Mouse (Mus musculus) heart, adult 2 months (tissue): Measurements from ENCODE around the gene Shisa5. TPM values are rescaled to one million over a fixed set of nuclear protein-coding genes. Genes with fewer than 3 reads are reported as not detected.

ENCODE experiments used
- DNase-seq, 2 experiments: peaks; one replicate each; pipeline ENCODE4 v3.0.0; 2021
- H3K27ac ChIP-seq: fragments of 200-600 bp; 2 replicates; pipeline ENCODE4 v1.8.1; 2022
- H3K27me3 ChIP-seq: fragments of 200-500 bp; 2 replicates; pipeline ENCODE4 v1.6.1; 2012; ENCODE audit warnings: mild to moderate bottlenecking, low read length, inconsistent platforms, mixed read lengths; ENCODE audit not compliant: control insufficient read depth, insufficient read depth
- H3K36me3 ChIP-seq: fragments of 200-500 bp; 2 replicates; pipeline ENCODE4 v1.6.1; 2012; ENCODE audit warnings: low read length, inconsistent platforms; ENCODE audit not compliant: control insufficient read depth, insufficient read depth
- H3K4me1 ChIP-seq: fragments of 200-500 bp; 2 replicates; pipeline ENCODE4 v1.6.1; 2011; ENCODE audit warnings: low read length; ENCODE audit not compliant: control insufficient read depth, insufficient read depth
- H3K4me3 ChIP-seq: fragments of 200-600 bp; 2 replicates; pipeline ENCODE4 v1.8.1; 2022
- H3K79me2 ChIP-seq: fragments of 200-500 bp; replicated peaks from 2 replicates; pipeline ENCODE4 v1.6.1; 2012; ENCODE audit warnings: mild to moderate bottlenecking, inconsistent platforms, low read length, moderate library complexity, mixed read lengths; ENCODE audit not compliant: control insufficient read depth, insufficient read depth
- H3K9ac ChIP-seq: fragments of 200-500 bp; 2 replicates; pipeline ENCODE4 v1.6.1; 2012; ENCODE audit warnings: low read depth, mild to moderate bottlenecking, control low read depth, inconsistent platforms, low read length, mixed read lengths
- CTCF ChIP-seq: fragments of 200-600 bp; IDR thresholded peaks from 2 replicates; pipeline ENCODE4 v1.8.1; 2022; ENCODE audit warnings: antibody characterized with exemption, mild to moderate bottlenecking, moderate library complexity
- EP300 ChIP-seq: fragments of 200-500 bp; IDR thresholded peaks from 2 replicates; pipeline ENCODE4 v1.6.1; 2011; ENCODE audit warnings: low read depth, low read length, control low read depth; ENCODE audit not compliant: insufficient read depth
- POLR2A ChIP-seq: fragments of 200-500 bp; IDR thresholded peaks from 2 replicates; pipeline ENCODE4 v1.6.1; 2011; ENCODE audit warnings: mild to moderate bottlenecking, low read depth, low read length, control low read depth; ENCODE audit not compliant: insufficient read depth
- WGBS: fragments of 180-500 bp; shearing (Covaris S2); methylation state at CpG from one replicate; pipeline ENCODE4 v1.1.7; 2018; 5-methylcytosine and 5-hydroxymethylcytosine counted together
- intact Hi-C: fragments of 180-260 bp; cut with DNase I; formaldehyde crosslinking; loops from one replicate; pipeline ENCODE4 v1.15.1; 2025
- polyA plus RNA-seq: library from polyadenylated mRNA; depleted of rRNA; stranded (reverse); fragments of >200 nt; gene quantifications from 2 replicates; pipeline ENCODE4 v1.2.3, GENCODE M21; 2012
- total RNA-seq, 2 experiments: library from RNA; stranded (reverse); gene quantifications; 2 replicates each; pipeline ENCODE4 v1.2.3; 2021

Shisa5 gene
- total and polyA plus RNA-seq, 3 experiments, result 40.3 to 218 (median 43.2) TPM

- Histone ChIP-seq H3K36me3 (peaks cover 3% of the 10 kb centered on the region; the same call in 1 of the 2 replicates), H3K27ac (peak within 1 kb of the TSS; percentile 79), H3K4me3 (peak within 1 kb of the TSS; percentile 81), H3K27me3 (no peaks in the 10 kb centered on the region), H3K79me2 (peaks cover 3% of the 10 kb centered on the region; the same call in 1 of the 2 replicates), H3K4me1 (peaks cover 4% of the 10 kb centered on the region), H3K9ac (peak within 1 kb of the TSS; percentile 62)
- TF ChIP-seq EP300 (no peak), CTCF (no peak), POLR2A (peak; percentile 82)
- WGBS, result under 1% methylated on average over 57 of the region's 57 CpGs
- intact Hi-C loops, result no loop called here
- DNase-seq, result peak; percentile 92 to 93
Measured at GRCm38 (mm10) chr9:109073661-109074573, 35.6 kb downstream of the Shisa5 start, which contains the start of gene Atrip. Atrip (minus strand) TSS chr9:109074124.

- TF ChIP-seq CTCF, result no peak
- TF ChIP-seq POLR2A, result no peak
- TF ChIP-seq EP300, result no peak
- Histone ChIP-seq H3K36me3 (peaks cover 9% of the 10 kb centered on the region; the same call in 1 of the 2 replicates), H3K27me3 (no peaks in the 10 kb centered on the region), H3K4me3 (no peak overlapping the region), H3K4me1 (peaks cover 5% of the 10 kb centered on the region), H3K27ac (no peak overlapping the region), H3K9ac (no peak overlapping the region), H3K79me2 (no peaks in the 10 kb centered on the region)
- intact Hi-C loops, result no loop called here
- DNase-seq, result no peak
- 88% methylated on average over 3 of the region's 3 CpGs for WGBS
Measured at GRCm38 (mm10) chr9:109080516-109080915, 42.2 kb downstream of the Shisa5 start.

- H3K9ac ChIP-seq, result peak overlapping the region; percentile 69
- peaks cover 5% of the 10 kb centered on the region for H3K4me1 ChIP-seq
- H3K36me3 ChIP-seq, result peaks cover 9% of the 10 kb centered on the region; the same call in 1 of the 2 replicates
- WGBS, result 4% methylated on average over 11 of the region's 11 CpGs
- H3K27ac ChIP-seq, result peak overlapping the region; percentile 81
- TF ChIP-seq CTCF, result no peak
- no peak for TF ChIP-seq POLR2A
- TF ChIP-seq EP300, result no peak
- H3K4me3 ChIP-seq, result peak overlapping the region; percentile 85
- H3K79me2 ChIP-seq, result no peaks in the 10 kb centered on the region
- no peaks in the 10 kb centered on the region for H3K27me3 ChIP-seq
- intact Hi-C loops, result no loop called here
- no peak for DNase-seq
Measured at GRCm38 (mm10) chr9:109081749-109082123, 43.4 kb downstream of the Shisa5 start.

GRCm38 (mm10) chr9:109082124-109082800 is 43.9 kb downstream of the Shisa5 start, which contains the start of the genes Ccdc51 and Tma7:
Ccdc51 (plus strand) TSS chr9:109082493.
Tma7 (minus strand) TSS chr9:109082587.
- Histone ChIP-seq H3K27ac (peak within 1 kb of the TSS; percentile 81), H3K79me2 (no peaks in the 10 kb centered on the region), H3K36me3 (peaks cover 9% of the 10 kb centered on the region; the same call in 1 of the 2 replicates), H3K9ac (peak within 1 kb of the TSS; percentile 69), H3K27me3 (no peaks in the 10 kb centered on the region), H3K4me1 (peaks cover 5% of the 10 kb centered on the region), H3K4me3 (peak within 1 kb of the TSS; percentile 85)
- under 1% methylated on average over 37 of the region's 37 CpGs for WGBS
- peak; percentile 82 to 88 for DNase-seq
- intact Hi-C loops, result no loop called here
- peak; percentile 85 for TF ChIP-seq POLR2A
- no peak for TF ChIP-seq CTCF

- H3K79me2 ChIP-seq, result no peaks in the 10 kb centered on the region
- WGBS, result 23% methylated on average over 2 of the region's 2 CpGs
- no peak overlapping the region for H3K4me3 ChIP-seq
- H3K27ac ChIP-seq, result no peak overlapping the region
- no peaks in the 10 kb centered on the region for H3K27me3 ChIP-seq
- H3K36me3 ChIP-seq, result peaks cover 9% of the 10 kb centered on the region; the same call in 1 of the 2 replicates
- TF ChIP-seq POLR2A (no peak), CTCF (peak; percentile 60)
- intact Hi-C loops, result loop anchor here (5.0 kb wide), 1 partner anchor 777 kb away; no protein-coding TSS in a partner anchor
- no peak overlapping the region for H3K9ac ChIP-seq
- peaks cover 7% of the 10 kb centered on the region for H3K4me1 ChIP-seq
- no peak for DNase-seq
Measured at GRCm38 (mm10) chr9:109084922-109085321, 46.6 kb downstream of the Shisa5 start.
